Mouse (Mus musculus) thymus, adult 2 months (tissue): ENCODE data around the gene Zranb3.

ENCODE experiments used
- CTCF ChIP-seq: fragments of 200-500 bp; IDR thresholded peaks from 2 replicates; pipeline ENCODE4 v1.5.1; 2012; ENCODE audit warnings: mild to moderate bottlenecking, control low read depth, low read length, moderate library complexity, borderline replicate concordance; ENCODE audit not compliant: control insufficient read depth, poor library complexity, insufficient read depth; ENCODE audit errors: extremely low read depth
- POLR2A ChIP-seq: fragments of 200-500 bp; IDR thresholded peaks from 2 replicates; pipeline ENCODE4 v1.6.1; 2012; ENCODE audit warnings: mild to moderate bottlenecking, low read length, control low read depth, moderate library complexity; ENCODE audit not compliant: control insufficient read depth, poor library complexity, insufficient read depth; ENCODE audit errors: extremely low read depth

- TF ChIP-seq CTCF (no peak), POLR2A (no peak)
These were observed 127.2 kb downstream of the Zranb3 start for GRCm38 (mm10) chr1:127975676-127976075.
